Mouse (Mus musculus): ENCODE measurements at regions not wholly inside any gene's neighbourhood (a gene's known extent, or its start where the extent isn't known, plus 50 kb on each side); places are given as distances from the start of the nearest gene placed in this dataset.

GRCm38 (mm10) chr1:94880553-94880952, 432.9 kb upstream of the Fam174a start:
- Histone ChIP-seq H3K4me3 (ENCODE audit: low read depth, low read length) (no peak overlapping the region), H3K27me3 (ENCODE audit: control insufficient read depth, insufficient read depth, low read depth, low read length) (no peaks in the 10 kb centered on the region), H3K27ac (ENCODE audit: low read length) (no peak overlapping the region), H3K9ac (ENCODE audit: low read depth, low read length) (no peak overlapping the region), H3K4me1 (ENCODE audit: control insufficient read depth, low read depth, low read length) (no peaks in the 10 kb centered on the region), H3K36me3 (ENCODE audit: control insufficient read depth, insufficient read depth) (no peaks in the 10 kb centered on the region), H3K9me3 (replicated peaks; ENCODE audit: control insufficient read depth, low read length) (no peaks in the 10 kb centered on the region), H3K4me2 (ENCODE audit: low read depth, low read length) (no peak overlapping the region)
- 75% methylated on average over 1 of the region's 1 CpGs for WGBS (ENCODE audit: insufficient replicate concordance)
- no peak for ATAC-seq (ENCODE audit: low read depth)

- WGBS (ENCODE audit: insufficient replicate concordance): 58% methylated on average over 3 of the region's 3 CpGs
- H3K4me2 ChIP-seq (ENCODE audit: low read depth, low read length): no peak overlapping the region
These were observed 408.4 kb upstream of the Fam174a start for GRCm38 (mm10) chr1:94904982-94905507.

GRCm38 (mm10) chr1:94910839-94911238, 402.6 kb upstream of the Fam174a start:
- no peak overlapping the region for H3K4me3 ChIP-seq (ENCODE audit: low read depth, low read length)
- no peaks in the 10 kb centered on the region for H3K9me3 ChIP-seq (replicated peaks; ENCODE audit: control insufficient read depth, low read length)
- ATAC-seq (ENCODE audit: low read depth): no peak
- no peaks in the 10 kb centered on the region for H3K4me1 ChIP-seq (ENCODE audit: control insufficient read depth, low read depth, low read length)
- H3K9ac ChIP-seq (ENCODE audit: low read depth, low read length): no peak overlapping the region
- no peaks in the 10 kb centered on the region for H3K27me3 ChIP-seq (ENCODE audit: control insufficient read depth, insufficient read depth, low read depth, low read length)
- no peak overlapping the region for H3K4me2 ChIP-seq (ENCODE audit: low read depth, low read length)
- no peak overlapping the region for H3K27ac ChIP-seq (ENCODE audit: low read length)
- H3K36me3 ChIP-seq (ENCODE audit: control insufficient read depth, insufficient read depth): no peaks in the 10 kb centered on the region

More at GRCm38 (mm10) chr1:94904982-94905507, 408.4 kb upstream of the Fam174a start:
- Histone ChIP-seq H3K27ac (ENCODE audit: low read length) (no peak overlapping the region), H3K9me3 (replicated peaks; ENCODE audit: control insufficient read depth, low read length) (no peaks in the 10 kb centered on the region), H3K4me3 (ENCODE audit: low read depth, low read length) (no peak overlapping the region), H3K4me1 (ENCODE audit: control insufficient read depth, low read depth, low read length) (no peaks in the 10 kb centered on the region), H3K9ac (ENCODE audit: low read depth, low read length) (no peak overlapping the region), H3K27me3 (ENCODE audit: control insufficient read depth, insufficient read depth, low read depth, low read length) (no peaks in the 10 kb centered on the region), H3K36me3 (ENCODE audit: control insufficient read depth, insufficient read depth) (no peaks in the 10 kb centered on the region)
- no peak for ATAC-seq (ENCODE audit: low read depth)

Data from liver, embryonic 16.5 days (tissue).